Mouse (Mus musculus) lung, embryonic 15.5 days (tissue): Measurements from ENCODE around the gene Igf1. TPM values are rescaled to one million over a fixed set of nuclear protein-coding genes. Genes with fewer than 3 reads are reported as not detected.

Source experiments
- ATAC-seq: fragments of 200-750 bp; cut with Nextera tagmentation; 2 replicates; pipeline ENCODE4 v1.8.0; 2017; ENCODE audit warnings: moderate number of reproducible peaks, borderline replicate concordance; ENCODE audit not compliant: low FRiP score, low TSS enrichment; ENCODE audit errors: extremely low read depth
- H3K27ac ChIP-seq: fragments of 300-500 bp; sonication (generic); 2 replicates; pipeline ENCODE4 v1.5.1; 2015; ENCODE audit warnings: moderate library complexity, mild to moderate bottlenecking, inconsistent platforms
- H3K27me3 ChIP-seq: fragments of 300-500 bp; sonication (generic); 2 replicates; pipeline ENCODE4 v1.6.1; 2015; ENCODE audit warnings: inconsistent platforms
- H3K36me3 ChIP-seq: fragments of 300-500 bp; sonication (generic); 2 replicates; pipeline ENCODE4 v1.6.1; 2015; ENCODE audit warnings: inconsistent platforms
- H3K4me1 ChIP-seq: fragments of 300-500 bp; sonication (generic); 2 replicates; pipeline ENCODE4 v1.6.1; 2015; ENCODE audit warnings: inconsistent platforms
- H3K4me2 ChIP-seq: fragments of 300-500 bp; sonication (generic); 2 replicates; pipeline ENCODE4 v1.6.1; 2015; ENCODE audit warnings: inconsistent platforms, mild to moderate bottlenecking, moderate library complexity
- H3K4me3 ChIP-seq: fragments of 300-500 bp; sonication (generic); 2 replicates; pipeline ENCODE4 v1.5.1; 2015; ENCODE audit warnings: mild to moderate bottlenecking, inconsistent platforms
- H3K9ac ChIP-seq: fragments of 300-500 bp; sonication (generic); 2 replicates; pipeline ENCODE4 v1.6.1; 2015; ENCODE audit warnings: inconsistent platforms
- H3K9me3 ChIP-seq: fragments of 300-500 bp; sonication (generic); 2 replicates; pipeline ENCODE4 v1.6.1; 2016; ENCODE audit warnings: inconsistent platforms
- whole genome bisulfite sequencing: fragments of 180-500 bp; shearing (Covaris S2); methylation state at CpG from one replicate; pipeline ENCODE4 v1.1.7; 2015; 5-methylcytosine and 5-hydroxymethylcytosine counted together
- polyA plus RNA-seq: library from polyadenylated mRNA; unstranded; fragments of >200 nt; fragmentation: Nextera tagmentation; extraction: Ambion mirVana; gene quantifications from 2 replicates; pipeline ENCODE4 v1.2.1, GENCODE M21; 2015

Gene Igf1
- polyA plus RNA-seq, 1 experiment from 2014 or later, result 77.1 TPM

DNA sequence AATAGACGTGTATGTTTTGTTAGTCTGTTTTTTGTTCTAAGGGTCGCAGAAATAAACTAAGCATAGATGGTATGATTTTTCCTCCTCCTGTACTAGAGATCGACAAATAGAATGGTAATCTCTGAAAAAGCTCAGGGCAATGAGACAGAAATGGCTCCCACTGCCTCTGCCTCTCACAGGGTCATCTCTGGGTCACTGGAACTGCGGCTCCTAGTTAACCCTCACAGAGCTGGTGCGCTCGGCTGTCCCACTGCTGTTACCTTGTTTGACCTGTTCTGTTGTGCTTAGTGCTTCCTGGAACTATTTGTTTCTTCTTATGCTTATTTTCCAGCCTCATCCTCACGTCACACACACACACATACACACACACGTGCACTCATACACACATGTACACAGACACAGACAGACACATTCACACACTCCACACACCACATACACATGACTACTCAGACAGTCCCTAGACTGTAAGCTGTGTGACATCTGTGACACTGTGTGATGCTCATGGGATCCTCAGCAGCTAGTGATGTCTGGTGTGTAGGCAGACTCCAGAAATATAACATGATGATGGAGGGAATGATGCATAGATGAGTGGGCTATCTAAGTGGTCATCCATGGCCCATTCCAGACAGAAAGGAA, 13.0 kb upstream of the Igf1 start:
- H3K4me3 ChIP-seq, result no peak overlapping the region
- H3K9ac ChIP-seq, result no peak overlapping the region
- no peaks in the 10 kb centered on the region for H3K36me3 ChIP-seq
- no peak overlapping the region for H3K27ac ChIP-seq
- H3K4me1 ChIP-seq, result no peaks in the 10 kb centered on the region
- H3K4me2 ChIP-seq, result no peak overlapping the region
- no peaks in the 10 kb centered on the region for H3K9me3 ChIP-seq
- H3K27me3 ChIP-seq, result no peaks in the 10 kb centered on the region
- ATAC-seq, result no peak
- WGBS, result 25% methylated on average over 8 of the region's 8 CpGs

DNA sequence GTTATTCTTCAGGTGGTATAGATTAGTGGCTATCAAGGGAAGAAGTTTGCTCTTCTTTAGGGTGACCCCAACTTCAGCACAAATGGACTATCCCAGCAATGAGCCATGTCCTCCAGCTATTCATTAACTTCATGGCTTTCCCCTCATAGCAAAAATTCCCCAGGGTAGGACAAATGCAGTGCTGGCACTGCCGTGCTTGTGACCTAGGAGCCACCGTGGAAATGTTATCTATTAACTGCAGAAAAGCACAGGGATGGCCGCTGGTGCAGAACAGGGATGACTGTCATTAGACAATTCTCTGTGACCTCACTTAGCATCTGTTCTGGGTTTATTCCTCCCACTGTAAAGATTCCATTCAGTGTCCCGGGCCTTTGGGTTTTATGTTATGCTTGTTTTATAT, 10.2 kb upstream of the Igf1 start:
- 45% methylated on average over 4 of the region's 4 CpGs for WGBS
- no peaks in the 10 kb centered on the region for H3K4me1 ChIP-seq
- H3K9ac ChIP-seq, result no peak overlapping the region
- H3K27ac ChIP-seq, result no peak overlapping the region
- H3K4me2 ChIP-seq, result no peak overlapping the region
- H3K36me3 ChIP-seq, result no peaks in the 10 kb centered on the region
- no peak overlapping the region for H3K4me3 ChIP-seq
- no peaks in the 10 kb centered on the region for H3K9me3 ChIP-seq
- H3K27me3 ChIP-seq, result no peaks in the 10 kb centered on the region
- no peak for ATAC-seq

DNA sequence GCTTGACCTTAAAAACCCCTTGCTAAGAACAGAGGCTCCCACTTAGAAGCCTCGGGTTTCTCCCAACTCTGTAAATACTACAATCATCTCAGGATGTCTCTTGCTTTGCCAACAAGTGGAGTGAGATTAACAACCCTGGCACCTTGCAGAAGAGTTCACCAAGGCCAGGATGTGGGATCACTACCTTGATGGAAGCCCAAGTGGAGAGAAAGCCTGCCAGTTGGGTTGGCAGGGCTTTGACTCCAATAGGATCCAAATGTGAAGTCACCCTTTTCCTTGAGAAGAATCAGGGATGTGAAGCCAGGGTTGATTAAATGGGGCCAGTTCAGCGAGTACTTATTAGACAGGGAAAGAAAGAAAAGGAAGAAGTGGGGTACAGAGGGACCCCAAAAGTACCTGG, 9.6 kb upstream of the Igf1 start:
- no peaks in the 10 kb centered on the region for H3K4me1 ChIP-seq
- H3K4me3 ChIP-seq, result no peak overlapping the region
- H3K36me3 ChIP-seq, result no peaks in the 10 kb centered on the region
- H3K9ac ChIP-seq, result no peak overlapping the region
- H3K4me2 ChIP-seq, result no peak overlapping the region
- H3K9me3 ChIP-seq, result no peaks in the 10 kb centered on the region
- WGBS, result 49% methylated on average over 2 of the region's 2 CpGs
- H3K27ac ChIP-seq, result no peak overlapping the region
- ATAC-seq, result no peak
- no peaks in the 10 kb centered on the region for H3K27me3 ChIP-seq

DNA sequence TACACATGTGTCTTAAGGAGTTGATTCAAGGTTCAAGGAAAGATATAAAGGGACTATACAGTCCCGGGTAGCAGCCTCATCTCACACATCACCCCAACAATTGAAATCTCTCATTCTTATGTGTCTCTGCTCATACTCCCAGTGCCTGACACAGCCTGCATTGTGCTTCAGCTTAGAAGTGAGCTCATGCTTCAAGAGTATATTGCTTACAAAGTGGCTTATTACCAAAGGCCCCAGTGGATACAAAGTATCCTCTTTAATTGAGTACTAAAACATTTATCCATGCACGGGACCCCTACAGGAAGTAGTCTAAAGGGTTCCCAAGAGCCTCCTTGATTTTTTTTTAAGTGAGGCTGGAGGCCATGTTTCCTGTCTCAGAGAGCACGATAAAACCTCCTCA, 6.6 kb upstream of the Igf1 start:
- no peak for ATAC-seq
- Histone ChIP-seq H3K4me3 (no peak overlapping the region), H3K36me3 (no peaks in the 10 kb centered on the region), H3K9ac (no peak overlapping the region), H3K27ac (no peak overlapping the region), H3K4me2 (no peak overlapping the region), H3K27me3 (peaks cover 13% of the 10 kb centered on the region), H3K4me1 (no peaks in the 10 kb centered on the region), H3K9me3 (no peaks in the 10 kb centered on the region)
- WGBS, result 33% methylated on average over 3 of the region's 3 CpGs

DNA sequence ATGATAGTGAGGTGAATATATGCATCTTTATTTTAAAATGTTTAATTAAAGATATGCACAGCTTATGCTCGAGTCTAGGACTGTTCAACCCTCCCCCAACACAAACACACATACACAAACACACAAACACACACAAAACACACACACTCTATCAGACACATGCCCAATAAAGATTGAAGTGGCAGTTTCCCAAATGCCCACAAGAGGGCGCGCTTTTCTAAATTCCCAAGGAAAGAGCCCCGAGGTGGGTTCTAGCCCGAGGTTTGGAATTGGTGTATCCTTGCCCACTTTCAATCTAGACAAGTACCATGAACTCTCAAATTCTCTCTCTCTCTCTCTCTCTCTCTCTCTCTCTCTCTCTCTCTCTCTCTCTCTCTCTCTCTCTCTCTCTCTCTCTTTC, 3.7 kb upstream of the Igf1 start:
- H3K4me3 ChIP-seq, result no peak overlapping the region
- no peaks in the 10 kb centered on the region for H3K36me3 ChIP-seq
- no peaks in the 10 kb centered on the region for H3K9me3 ChIP-seq
- no peak overlapping the region for H3K27ac ChIP-seq
- WGBS, result 2% methylated on average over 5 of the region's 5 CpGs
- H3K9ac ChIP-seq, result no peak overlapping the region
- peaks cover 16% of the 10 kb centered on the region for H3K4me1 ChIP-seq
- no peak for ATAC-seq
- H3K27me3 ChIP-seq, result peaks cover 29% of the 10 kb centered on the region
- no peak overlapping the region for H3K4me2 ChIP-seq

DNA sequence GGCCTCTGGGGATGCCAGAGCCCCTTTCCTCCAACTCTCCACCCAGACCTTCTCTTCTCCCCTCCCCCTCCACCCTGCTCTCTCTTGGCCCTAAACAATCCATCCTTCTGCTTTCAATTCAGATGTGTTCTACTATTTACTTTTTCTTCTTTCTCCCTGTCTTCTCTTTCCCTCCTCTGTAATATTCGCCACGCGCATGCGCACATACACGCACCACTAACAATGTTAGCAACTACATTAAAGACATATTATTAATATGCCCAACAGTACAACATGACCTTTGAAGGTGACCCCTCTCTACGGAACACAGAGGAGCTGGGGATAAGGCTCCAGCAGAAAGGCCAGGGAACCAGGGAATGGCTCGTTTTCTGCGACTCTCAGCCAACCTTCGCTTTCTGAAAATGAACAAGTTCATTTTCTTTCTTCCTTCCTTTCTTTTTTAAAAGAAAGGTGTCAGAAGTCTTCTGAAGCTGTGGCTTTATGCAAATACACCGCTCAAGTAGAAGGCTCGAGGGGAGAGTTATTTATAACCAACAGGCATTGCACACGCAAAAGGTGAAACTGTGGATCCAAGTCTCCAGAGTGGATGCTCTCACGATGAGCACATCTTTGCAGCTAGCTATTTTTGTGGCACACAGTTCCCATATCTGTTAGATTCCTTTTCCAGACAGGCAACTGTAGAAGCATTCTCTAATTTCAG, 2.5 kb upstream of the Igf1 start:
- 77% methylated on average over 13 of the region's 13 CpGs for WGBS
- Histone ChIP-seq H3K9me3 (no peaks in the 10 kb centered on the region), H3K36me3 (no peaks in the 10 kb centered on the region), H3K4me3 (no peak overlapping the region), H3K4me1 (peaks cover 23% of the 10 kb centered on the region), H3K27ac (no peak overlapping the region), H3K9ac (no peak overlapping the region), H3K27me3 (peaks cover 29% of the 10 kb centered on the region), H3K4me2 (no peak overlapping the region)
- ATAC-seq, result no peak

DNA sequence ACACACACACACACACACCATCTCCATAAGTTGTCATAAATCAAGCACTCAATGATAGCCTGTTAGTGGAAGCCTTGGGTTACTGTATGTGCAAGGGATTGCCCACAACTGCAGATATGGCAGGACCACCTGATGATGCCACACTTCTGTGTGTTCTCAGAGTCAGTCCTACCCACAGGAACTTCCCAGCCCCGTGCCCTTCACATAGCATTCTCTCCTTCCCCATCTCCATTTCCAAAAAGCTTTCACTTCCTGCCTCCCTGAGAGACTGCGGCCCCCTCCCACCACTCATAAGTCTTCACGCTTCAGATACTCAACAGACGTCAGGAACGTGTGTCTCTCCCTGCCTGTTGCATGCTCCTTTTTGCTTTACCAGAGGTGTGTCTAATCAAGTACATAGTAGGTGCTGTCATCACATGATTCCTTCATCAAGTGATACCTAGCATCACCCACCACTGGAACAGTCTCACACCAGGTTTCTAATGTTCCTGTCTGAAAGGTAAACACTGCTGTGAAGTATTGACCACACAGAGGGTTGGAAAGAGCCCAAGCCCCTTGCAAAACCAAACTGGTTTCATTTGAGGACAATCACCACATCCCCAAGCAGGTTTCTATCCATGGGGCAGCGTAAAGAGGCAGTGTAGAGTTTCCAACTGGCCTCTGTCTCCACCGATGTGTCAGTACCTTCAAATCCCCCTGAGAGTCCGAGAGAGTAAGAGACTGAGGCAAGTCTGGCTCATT, 680 bp upstream of the Igf1 start:
- no peak overlapping the region for H3K4me2 ChIP-seq
- no peak for ATAC-seq

DNA sequence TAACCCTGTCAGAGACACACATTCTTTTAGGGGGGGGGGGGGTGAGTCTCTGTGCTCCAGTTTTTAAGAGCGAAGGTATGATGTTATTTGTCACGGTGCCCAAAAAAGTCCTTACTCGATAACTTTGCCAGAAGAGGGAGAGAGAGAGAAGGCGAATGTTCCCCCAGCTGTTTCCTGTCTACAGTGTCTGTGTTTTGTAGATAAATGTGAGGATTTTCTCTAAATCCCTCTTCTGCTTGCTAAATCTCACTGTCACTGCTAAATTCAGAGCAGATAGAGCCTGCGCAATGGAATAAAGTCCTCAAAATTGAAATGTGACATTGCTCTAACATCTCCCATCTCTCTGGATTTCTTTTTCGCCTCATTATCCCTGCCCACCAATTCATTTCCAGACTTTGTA, 874 bp downstream of the Igf1 start:
- WGBS, result 13% methylated on average over 6 of the region's 6 CpGs
- ATAC-seq, result no peak
- peak overlapping the region; percentile 80 for H3K27ac ChIP-seq
- peak overlapping the region; percentile 52 for H3K4me3 ChIP-seq
- H3K4me2 ChIP-seq, result peak overlapping the region; percentile 70
- peaks cover 37% of the 10 kb centered on the region for H3K27me3 ChIP-seq
- H3K9ac ChIP-seq, result no peak overlapping the region
- H3K4me1 ChIP-seq, result peaks cover 42% of the 10 kb centered on the region
- H3K9me3 ChIP-seq, result no peaks in the 10 kb centered on the region
- H3K36me3 ChIP-seq, result no peaks in the 10 kb centered on the region

More for the DNA sequence above, 680 bp upstream of the Igf1 start:
- H3K27me3 ChIP-seq, result peaks cover 37% of the 10 kb centered on the region
- peaks cover 33% of the 10 kb centered on the region for H3K4me1 ChIP-seq
- H3K9ac ChIP-seq, result no peak overlapping the region
- H3K36me3 ChIP-seq, result no peaks in the 10 kb centered on the region
- H3K9me3 ChIP-seq, result no peaks in the 10 kb centered on the region
- 54% methylated on average over 8 of the region's 8 CpGs for whole genome bisulfite sequencing
- no peak overlapping the region for H3K4me3 ChIP-seq
- no peak overlapping the region for H3K27ac ChIP-seq

DNA sequence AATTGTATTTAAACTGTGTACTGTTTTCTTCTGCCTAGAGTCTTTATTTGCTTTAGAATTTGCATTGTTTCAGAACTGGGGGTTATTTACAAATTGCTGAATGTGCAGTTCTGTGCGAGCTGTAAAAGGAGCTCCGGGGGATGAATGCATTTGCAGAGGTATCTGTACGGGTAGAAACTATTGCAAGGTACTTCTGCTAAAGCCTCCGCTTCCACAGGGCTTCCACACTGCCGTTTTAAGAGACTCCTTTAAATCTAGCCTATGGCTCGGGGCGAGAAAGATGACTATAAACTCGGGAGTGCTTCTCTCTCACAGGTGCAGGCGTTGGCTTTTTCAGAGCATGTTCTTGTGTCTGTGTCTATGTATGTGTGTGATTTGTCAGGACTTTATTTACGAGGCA, 1.4 kb downstream of the Igf1 start:
- peaks cover 40% of the 10 kb centered on the region for H3K27me3 ChIP-seq
- no peaks in the 10 kb centered on the region for H3K36me3 ChIP-seq
- peaks cover 42% of the 10 kb centered on the region for H3K4me1 ChIP-seq
- peak overlapping the region; percentile 80; the same call in 1 of the 2 replicates for H3K27ac ChIP-seq
- no peaks in the 10 kb centered on the region for H3K9me3 ChIP-seq
- no peak for ATAC-seq
- 5% methylated on average over 10 of the region's 10 CpGs for WGBS
- peak overlapping the region; percentile 48 for H3K9ac ChIP-seq
- H3K4me2 ChIP-seq, result peak overlapping the region; percentile 70
- peak overlapping the region; percentile 52 for H3K4me3 ChIP-seq

DNA sequence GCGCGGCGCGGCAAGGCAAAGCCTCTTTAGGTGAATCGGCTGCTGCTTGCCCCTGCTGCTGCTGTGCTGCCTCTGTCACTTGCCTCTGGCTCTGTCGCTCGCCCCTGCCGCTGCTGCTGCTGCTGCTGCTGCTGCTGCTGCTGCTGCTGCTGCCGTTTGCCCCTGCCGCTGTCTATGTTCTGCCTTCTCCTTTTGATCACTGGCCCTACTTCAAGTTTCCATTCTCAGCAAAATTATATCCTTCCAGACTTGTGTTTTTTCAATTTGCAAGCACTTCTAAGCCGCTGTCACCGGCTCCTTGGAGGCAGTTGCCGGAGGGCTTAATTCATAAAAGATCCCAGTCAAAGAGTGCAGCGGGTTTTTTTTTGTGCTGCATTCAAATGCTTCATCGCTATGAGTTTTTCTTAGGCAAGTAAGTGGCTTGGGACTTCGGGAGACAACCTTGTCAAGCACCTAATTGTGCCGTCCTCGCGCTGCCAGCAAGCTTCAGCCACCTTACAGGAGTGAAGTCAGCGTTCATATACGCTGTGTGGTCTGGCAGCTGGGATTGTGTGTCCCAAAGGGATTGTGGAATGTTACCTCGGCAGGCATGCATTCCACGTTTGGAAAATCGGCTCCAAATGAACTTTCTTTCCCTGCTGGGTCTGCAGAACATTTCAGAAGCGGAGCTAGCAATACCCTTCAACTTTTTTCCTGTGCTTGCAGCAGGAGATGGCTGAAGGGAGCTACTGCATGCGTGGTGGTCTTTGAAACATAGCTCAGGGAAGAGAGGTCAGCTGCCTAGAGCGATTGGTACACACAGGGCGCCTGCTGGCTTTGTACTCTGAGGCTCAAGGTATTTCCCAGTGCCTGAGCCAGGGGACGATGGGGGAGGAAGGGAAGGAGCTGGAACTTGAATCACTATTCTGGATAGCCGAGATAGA, 2.4 kb downstream of the Igf1 start:
- ATAC-seq, result no peak
- Histone ChIP-seq H3K4me1 (peaks cover 42% of the 10 kb centered on the region), H3K4me2 (peak overlapping the region; percentile 70), H3K9ac (peak overlapping the region; percentile 48), H3K9me3 (no peaks in the 10 kb centered on the region), H3K4me3 (peak overlapping the region; percentile 52), H3K36me3 (no peaks in the 10 kb centered on the region), H3K27me3 (peaks cover 35% of the 10 kb centered on the region), H3K27ac (peak overlapping the region; percentile 80)
- WGBS, result 4% methylated on average over 30 of the region's 30 CpGs

DNA sequence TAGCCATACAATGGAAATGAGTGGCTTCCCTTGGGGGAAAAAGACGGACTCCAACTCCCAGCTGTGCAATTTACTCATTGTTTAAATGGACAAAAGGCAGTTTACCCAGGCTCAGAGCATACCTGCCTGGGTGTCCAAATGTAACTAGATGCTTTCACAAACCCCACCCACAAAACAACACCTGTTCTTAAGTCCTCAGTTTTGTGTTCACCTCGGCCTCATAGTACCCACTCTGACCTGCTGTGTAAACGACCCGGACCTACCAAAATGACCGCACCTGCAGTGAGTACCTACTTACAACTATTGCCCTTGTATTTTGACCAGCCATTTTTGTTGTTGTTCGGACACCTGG, 3.0 kb downstream of the Igf1 start:
- 70% methylated on average over 6 of the region's 6 CpGs for WGBS
- H3K27ac ChIP-seq, result peak overlapping the region; percentile 80; the same call in 1 of the 2 replicates
- no peaks in the 10 kb centered on the region for H3K36me3 ChIP-seq
- H3K9me3 ChIP-seq, result no peaks in the 10 kb centered on the region
- peaks cover 42% of the 10 kb centered on the region for H3K4me1 ChIP-seq
- peaks cover 32% of the 10 kb centered on the region for H3K27me3 ChIP-seq
- H3K4me2 ChIP-seq, result peak overlapping the region; percentile 70
- H3K4me3 ChIP-seq, result peak overlapping the region; percentile 52
- ATAC-seq, result no peak
- H3K9ac ChIP-seq, result 0 out of 2 replicates have a peak overlapping the region, but pooled peaks have one; percentile 48
